Mouse (Mus musculus): ENCODE measurements around the gene Stat5b.

- TF ChIP-seq CTCF (IDR thresholded peaks at IDR 0.05) (no peak), EP300 (IDR thresholded peaks at IDR 0.05) (no peak)
These were observed 93.0 kb downstream of the Stat5b start for GRCm38 (mm10) chr11:100757566-100757965.
